Mouse (Mus musculus) heart, adult 2 months (tissue): ENCODE results near the gene Zfp664. TPM values are rescaled to one million over a fixed set of nuclear protein-coding genes. Genes with fewer than 3 reads are reported as not detected.

ENCODE experiments used
- DNase-seq, 2 experiments: peaks; one replicate each; pipeline ENCODE4 v3.0.0; 2021
- H3K27ac ChIP-seq: fragments of 200-600 bp; 2 replicates; pipeline ENCODE4 v1.8.1; 2022
- H3K27me3 ChIP-seq: fragments of 200-500 bp; 2 replicates; pipeline ENCODE4 v1.6.1; 2012; ENCODE audit warnings: mild to moderate bottlenecking, low read length, inconsistent platforms, mixed read lengths; ENCODE audit not compliant: control insufficient read depth, insufficient read depth
- H3K36me3 ChIP-seq: fragments of 200-500 bp; 2 replicates; pipeline ENCODE4 v1.6.1; 2012; ENCODE audit warnings: low read length, inconsistent platforms; ENCODE audit not compliant: control insufficient read depth, insufficient read depth
- H3K4me1 ChIP-seq: fragments of 200-500 bp; 2 replicates; pipeline ENCODE4 v1.6.1; 2011; ENCODE audit warnings: low read length; ENCODE audit not compliant: control insufficient read depth, insufficient read depth
- H3K4me3 ChIP-seq: fragments of 200-600 bp; 2 replicates; pipeline ENCODE4 v1.8.1; 2022
- H3K79me2 ChIP-seq: fragments of 200-500 bp; replicated peaks from 2 replicates; pipeline ENCODE4 v1.6.1; 2012; ENCODE audit warnings: mild to moderate bottlenecking, inconsistent platforms, low read length, moderate library complexity, mixed read lengths; ENCODE audit not compliant: control insufficient read depth, insufficient read depth
- H3K9ac ChIP-seq: fragments of 200-500 bp; 2 replicates; pipeline ENCODE4 v1.6.1; 2012; ENCODE audit warnings: low read depth, mild to moderate bottlenecking, control low read depth, inconsistent platforms, low read length, mixed read lengths
- CTCF ChIP-seq: fragments of 200-600 bp; IDR thresholded peaks from 2 replicates; pipeline ENCODE4 v1.8.1; 2022; ENCODE audit warnings: antibody characterized with exemption, mild to moderate bottlenecking, moderate library complexity
- EP300 ChIP-seq: fragments of 200-500 bp; IDR thresholded peaks from 2 replicates; pipeline ENCODE4 v1.6.1; 2011; ENCODE audit warnings: low read depth, low read length, control low read depth; ENCODE audit not compliant: insufficient read depth
- POLR2A ChIP-seq: fragments of 200-500 bp; IDR thresholded peaks from 2 replicates; pipeline ENCODE4 v1.6.1; 2011; ENCODE audit warnings: mild to moderate bottlenecking, low read depth, low read length, control low read depth; ENCODE audit not compliant: insufficient read depth
- WGBS: fragments of 180-500 bp; shearing (Covaris S2); methylation state at CpG from one replicate; pipeline ENCODE4 v1.1.7; 2018; 5-methylcytosine and 5-hydroxymethylcytosine counted together
- intact Hi-C: fragments of 180-260 bp; cut with DNase I; formaldehyde crosslinking; loops from one replicate; pipeline ENCODE4 v1.15.1; 2025
- polyA plus RNA-seq: library from polyadenylated mRNA; depleted of rRNA; stranded (reverse); fragments of >200 nt; gene quantifications from 2 replicates; pipeline ENCODE4 v1.2.3, GENCODE M21; 2012
- total RNA-seq, 2 experiments: library from RNA; stranded (reverse); gene quantifications; 2 replicates each; pipeline ENCODE4 v1.2.3; 2021

Gene Zfp664
- total and polyA plus RNA-seq, 3 experiments = 12.6 to 38.6 (median 37.4) TPM

DNA sequence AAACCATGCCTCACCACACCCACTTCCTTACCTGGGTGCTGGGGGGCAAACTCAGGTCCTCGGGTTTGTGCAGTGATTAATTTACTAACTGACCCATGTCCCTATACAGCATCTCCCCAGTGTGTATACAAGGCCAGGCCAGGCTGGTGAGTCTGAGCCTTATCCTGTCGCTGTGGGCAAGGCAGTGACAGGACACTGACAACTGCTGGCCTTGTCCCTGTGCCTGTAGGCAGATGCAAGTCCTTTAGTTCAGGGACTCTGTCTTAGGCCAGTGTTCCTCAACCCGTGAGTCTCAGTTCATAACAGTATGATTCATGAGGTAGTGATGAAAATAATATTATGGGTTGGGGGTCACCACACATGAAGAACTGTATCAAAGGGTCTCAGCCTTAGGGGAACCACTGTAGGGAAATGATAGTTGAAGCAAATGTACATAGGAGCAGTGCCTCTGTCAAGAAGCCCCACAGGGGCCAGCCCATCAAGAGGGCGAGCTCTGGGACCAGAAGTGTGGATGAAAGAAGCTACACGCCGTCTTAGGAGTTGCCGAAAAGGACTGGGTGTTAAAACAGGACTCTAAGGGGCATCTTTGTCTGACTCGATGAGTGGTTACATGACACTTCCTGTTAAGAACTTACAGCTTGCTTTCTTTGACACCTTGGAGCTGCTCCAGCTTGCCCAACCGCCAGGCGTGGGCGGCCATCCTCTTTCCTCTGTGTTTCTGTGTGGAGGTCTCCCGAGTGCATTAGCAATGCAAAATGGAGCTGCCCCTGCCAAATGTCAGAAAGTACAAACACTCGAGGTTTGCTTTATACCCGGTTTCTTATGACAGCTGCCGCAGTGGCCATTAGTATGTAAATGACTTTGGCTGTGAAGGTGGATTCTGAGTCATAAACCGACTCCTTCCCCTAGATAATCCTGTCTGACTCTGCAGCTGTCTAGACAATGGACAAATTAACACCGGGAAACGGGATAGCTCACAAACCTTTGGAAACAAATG, 60.2 kb downstream of the Zfp664 start:
- peak in 1 of 2 experiments; percentile 31 for DNase-seq
- TF ChIP-seq POLR2A (no peak), CTCF (no peak), EP300 (no peak)
- no peaks in the 10 kb centered on the region for H3K4me1 ChIP-seq
- H3K27me3 ChIP-seq = no peaks in the 10 kb centered on the region
- no peaks in the 10 kb centered on the region for H3K79me2 ChIP-seq
- WGBS = 24% methylated on average over 18 of the region's 18 CpGs
- intact Hi-C loops = no loop called here
- H3K36me3 ChIP-seq = no peaks in the 10 kb centered on the region
- no peak overlapping the region for H3K9ac ChIP-seq
- no peak overlapping the region for H3K27ac ChIP-seq
- H3K4me3 ChIP-seq = no peak overlapping the region

DNA sequence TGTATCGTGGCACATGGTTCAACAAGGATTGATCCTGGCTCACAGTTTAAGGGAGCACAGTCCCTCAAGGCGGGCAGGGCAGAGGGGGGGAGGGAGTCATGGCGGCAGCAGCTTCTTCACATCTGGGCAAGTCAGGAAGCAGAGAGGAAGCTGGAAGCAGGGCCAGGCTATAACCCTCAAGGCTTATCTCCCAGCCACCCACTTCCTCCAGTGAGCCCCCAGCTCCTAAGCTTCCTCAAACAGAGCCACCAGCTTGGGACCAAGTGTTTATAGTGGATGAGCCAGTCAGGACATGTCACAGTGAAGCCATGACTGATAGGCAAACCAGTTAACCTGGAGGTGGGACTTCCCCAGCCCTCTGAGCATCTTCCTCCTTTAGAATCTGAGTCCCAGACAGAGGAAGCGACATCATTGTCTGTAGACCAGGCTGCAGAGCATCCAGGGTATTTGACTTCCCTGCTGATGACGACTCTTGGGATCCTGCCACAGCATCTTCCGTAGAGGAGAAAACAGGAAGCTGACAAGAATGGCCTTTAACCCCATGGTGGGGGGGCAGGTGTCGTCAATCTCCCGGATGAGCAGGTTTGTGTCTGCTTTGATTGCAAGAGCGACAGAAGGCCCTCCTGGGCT, 67.0 kb downstream of the Zfp664 start:
- intact Hi-C loops = no loop called here
- TF ChIP-seq POLR2A (no peak), EP300 (no peak), CTCF (no peak)
- no peaks in the 10 kb centered on the region for H3K27me3 ChIP-seq
- no peaks in the 10 kb centered on the region for H3K4me1 ChIP-seq
- H3K36me3 ChIP-seq = no peaks in the 10 kb centered on the region
- no peak overlapping the region for H3K27ac ChIP-seq
- peak in 1 of 2 experiments; percentile 18 for DNase-seq
- no peak overlapping the region for H3K9ac ChIP-seq
- no peaks in the 10 kb centered on the region for H3K79me2 ChIP-seq
- no peak overlapping the region for H3K4me3 ChIP-seq
- WGBS = 48% methylated on average over 9 of the region's 9 CpGs

DNA sequence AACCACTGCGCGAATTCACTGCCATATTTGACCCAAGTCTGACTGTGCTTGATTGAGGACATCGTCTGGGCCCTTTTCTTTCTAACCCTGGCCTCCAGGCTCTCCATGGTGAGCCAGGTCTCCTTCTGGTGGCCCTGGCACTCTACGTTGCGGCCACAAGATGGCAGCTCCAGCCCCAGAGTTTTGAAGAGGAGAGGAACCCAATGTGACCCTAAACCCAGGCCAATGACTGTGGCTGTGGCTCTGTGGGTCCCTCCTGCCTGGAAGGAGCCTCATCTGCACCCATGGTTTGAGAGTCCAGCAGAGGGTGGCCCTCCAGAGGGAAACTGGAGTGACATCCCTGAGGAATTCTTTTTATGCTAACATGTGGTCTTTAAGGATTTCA, 67.6 kb downstream of the Zfp664 start:
- Histone ChIP-seq H3K27ac (no peak overlapping the region), H3K27me3 (no peaks in the 10 kb centered on the region), H3K79me2 (no peaks in the 10 kb centered on the region), H3K36me3 (no peaks in the 10 kb centered on the region), H3K4me3 (no peak overlapping the region), H3K4me1 (no peaks in the 10 kb centered on the region), H3K9ac (no peak overlapping the region)
- WGBS = 37% methylated on average over 5 of the region's 5 CpGs
- intact Hi-C loops = no loop called here
- peak; percentile 51 to 58 for DNase-seq
- TF ChIP-seq EP300 (0 out of 2 replicates have a peak, but pooled peaks have one; percentile 37), POLR2A (no peak), CTCF (peak; percentile 81)

DNA sequence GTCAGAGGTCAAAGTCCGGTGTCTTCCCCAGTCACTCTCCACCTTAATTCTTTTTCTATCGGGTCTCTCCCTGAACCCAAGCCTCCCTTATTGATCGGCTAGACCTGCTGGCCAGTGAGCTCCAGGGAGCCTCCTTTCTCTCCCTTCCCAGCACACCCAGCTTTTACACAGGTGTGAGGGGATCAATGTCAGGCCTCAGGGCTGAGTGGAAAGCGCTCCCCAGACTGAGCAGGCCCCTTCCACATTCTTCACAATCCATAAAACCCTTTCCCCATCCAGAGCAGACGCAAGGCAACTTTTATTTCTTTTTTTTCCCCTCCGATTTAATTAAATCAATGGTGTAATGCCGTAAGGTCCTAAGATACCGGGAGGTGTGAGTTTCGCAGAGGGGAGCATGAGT, 68.1 kb downstream of the Zfp664 start:
- DNase-seq = no peak
- no peak overlapping the region for H3K4me3 ChIP-seq
- no peaks in the 10 kb centered on the region for H3K27me3 ChIP-seq
- H3K79me2 ChIP-seq = no peaks in the 10 kb centered on the region
- no peaks in the 10 kb centered on the region for H3K4me1 ChIP-seq
- H3K36me3 ChIP-seq = no peaks in the 10 kb centered on the region
- WGBS = 92% methylated on average over 9 of the region's 9 CpGs
- no peak for TF ChIP-seq POLR2A
- TF ChIP-seq EP300 = no peak
- no peak for TF ChIP-seq CTCF
- no peak overlapping the region for H3K27ac ChIP-seq
- H3K9ac ChIP-seq = no peak overlapping the region
- intact Hi-C loops = no loop called here

DNA sequence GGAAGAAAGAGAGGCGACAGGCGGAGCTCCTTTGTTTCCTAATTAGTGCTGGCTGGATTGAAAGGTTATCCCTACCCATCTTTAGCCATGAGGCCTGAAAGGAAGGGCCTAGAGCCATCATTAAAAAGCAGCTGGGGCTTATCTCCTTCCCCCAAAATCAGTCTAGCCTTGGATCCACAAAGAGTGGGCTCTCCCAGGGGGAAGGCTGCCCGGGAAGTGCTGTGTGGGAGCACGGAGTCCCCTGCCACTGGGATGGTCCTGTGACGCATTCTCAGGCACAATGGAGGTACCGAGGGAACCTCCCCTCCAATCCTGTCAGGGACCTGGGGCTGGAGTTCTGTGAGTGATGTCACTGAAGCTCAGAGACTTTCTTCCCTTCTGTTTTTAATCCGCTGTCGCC, 68.6 kb downstream of the Zfp664 start:
- H3K79me2 ChIP-seq = no peaks in the 10 kb centered on the region
- WGBS = 76% methylated on average over 8 of the region's 8 CpGs
- H3K27ac ChIP-seq = no peak overlapping the region
- H3K9ac ChIP-seq = no peak overlapping the region
- H3K4me1 ChIP-seq = no peaks in the 10 kb centered on the region
- no peak for DNase-seq
- H3K27me3 ChIP-seq = no peaks in the 10 kb centered on the region
- intact Hi-C loops = no loop called here
- TF ChIP-seq CTCF = no peak
- TF ChIP-seq POLR2A = no peak
- TF ChIP-seq EP300 = no peak
- H3K4me3 ChIP-seq = no peak overlapping the region
- H3K36me3 ChIP-seq = no peaks in the 10 kb centered on the region

DNA sequence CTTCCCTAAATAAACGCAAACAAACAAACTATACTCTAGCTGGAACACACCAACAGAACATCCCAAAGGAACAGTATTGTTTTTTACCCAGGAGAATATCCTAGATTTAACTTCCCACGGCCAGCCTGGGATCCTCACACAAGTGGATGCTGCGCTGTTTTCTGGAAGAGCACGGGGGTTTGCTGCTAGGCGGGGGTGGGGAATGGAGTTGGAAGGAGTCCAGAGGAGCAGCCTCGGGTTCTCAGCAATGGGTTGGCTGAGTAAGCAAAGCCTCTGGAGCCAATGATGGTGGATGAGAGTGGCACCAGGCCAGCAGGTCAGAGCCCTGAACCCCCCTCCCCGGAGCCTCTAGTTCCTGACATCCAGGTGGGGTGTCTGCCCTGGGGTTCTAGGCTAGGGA, 72.1 kb downstream of the Zfp664 start:
- intact Hi-C loops = no loop called here
- DNase-seq = peak in 1 of 2 experiments; percentile 12
- H3K79me2 ChIP-seq = no peaks in the 10 kb centered on the region
- WGBS = 51% methylated on average over 7 of the region's 7 CpGs
- H3K36me3 ChIP-seq = no peaks in the 10 kb centered on the region
- H3K4me3 ChIP-seq = no peak overlapping the region
- H3K27me3 ChIP-seq = no peaks in the 10 kb centered on the region
- no peak overlapping the region for H3K27ac ChIP-seq
- TF ChIP-seq POLR2A (no peak), EP300 (no peak), CTCF (no peak)
- H3K9ac ChIP-seq = no peak overlapping the region
- H3K4me1 ChIP-seq = no peaks in the 10 kb centered on the region
